Mouse (Mus musculus): Measurements from ENCODE around the gene Rcbtb2. TPM values are rescaled to one million over a fixed set of nuclear protein-coding genes. Genes with fewer than 3 reads are reported as not detected.

Rcbtb2 gene
- polyA plus RNA-seq, 1 experiment from 2014 or later, result 110 TPM

- Histone ChIP-seq H3K4me2 (no peak overlapping the region), H3K4me1 (peaks cover 6% of the 10 kb centered on the region; the same call in 1 of the 2 replicates), H3K9me3 (no peaks in the 10 kb centered on the region), H3K9ac (no peak overlapping the region), H3K36me3 (peaks cover 68% of the 10 kb centered on the region), H3K27me3 (no peaks in the 10 kb centered on the region), H3K27ac (0 out of 2 replicates have a peak overlapping the region, but pooled peaks have one; percentile 4), H3K4me3 (no peak overlapping the region)
- no peak for ATAC-seq (ENCODE audit: borderline replicate concordance, extremely low read depth, low FRiP score, low TSS enrichment)
- 84% methylated on average over 11 of the region's 11 CpGs for WGBS
Observed at GRCm38 (mm10) chr14:73177961-73178360, 55.1 kb downstream of the Rcbtb2 start.

GRCm38 (mm10) chr14:73179221-73179681 is 56.4 kb downstream of the Rcbtb2 start:
- H3K27me3 ChIP-seq, result no peaks in the 10 kb centered on the region
- H3K9ac ChIP-seq, result no peak overlapping the region
- no peak overlapping the region for H3K4me2 ChIP-seq
- H3K27ac ChIP-seq, result peak overlapping the region; percentile 54
- ATAC-seq (ENCODE audit: borderline replicate concordance, extremely low read depth, low FRiP score, low TSS enrichment), result peak; percentile 75
- no peaks in the 10 kb centered on the region for H3K9me3 ChIP-seq
- peaks cover 6% of the 10 kb centered on the region; the same call in 1 of the 2 replicates for H3K4me1 ChIP-seq
- H3K36me3 ChIP-seq, result peaks cover 63% of the 10 kb centered on the region
- 74% methylated on average over 4 of the region's 4 CpGs for WGBS
- no peak overlapping the region for H3K4me3 ChIP-seq

- no peak for ATAC-seq (ENCODE audit: borderline replicate concordance, extremely low read depth, low FRiP score, low TSS enrichment)
- no peak overlapping the region for H3K4me2 ChIP-seq
- peaks cover 64% of the 10 kb centered on the region for H3K36me3 ChIP-seq
- peaks cover 6% of the 10 kb centered on the region; the same call in 1 of the 2 replicates for H3K4me1 ChIP-seq
- H3K9ac ChIP-seq, result no peak overlapping the region
- no peak overlapping the region for H3K27ac ChIP-seq
- WGBS, result 67% methylated on average over 3 of the region's 3 CpGs
- H3K9me3 ChIP-seq, result no peaks in the 10 kb centered on the region
- no peak overlapping the region for H3K4me3 ChIP-seq
- H3K27me3 ChIP-seq, result no peaks in the 10 kb centered on the region
Observed at GRCm38 (mm10) chr14:73180671-73181070, 57.8 kb downstream of the Rcbtb2 start.

- no peak for ATAC-seq (ENCODE audit: borderline replicate concordance, extremely low read depth, low FRiP score, low TSS enrichment)
- WGBS, result 36% methylated on average over 2 of the region's 2 CpGs
Observed at GRCm38 (mm10) chr14:73181144-73181543, 58.3 kb downstream of the Rcbtb2 start.

GRCm38 (mm10) chr14:73186875-73187274 is 64.0 kb downstream of the Rcbtb2 start:
- no peak overlapping the region for H3K4me2 ChIP-seq
- H3K27ac ChIP-seq, result no peak overlapping the region
- no peaks in the 10 kb centered on the region for H3K4me1 ChIP-seq
- H3K36me3 ChIP-seq, result peaks cover 26% of the 10 kb centered on the region
- no peaks in the 10 kb centered on the region for H3K9me3 ChIP-seq
- no peaks in the 10 kb centered on the region for H3K27me3 ChIP-seq
- ATAC-seq (ENCODE audit: borderline replicate concordance, extremely low read depth, low FRiP score, low TSS enrichment), result no peak
- 85% methylated on average over 7 of the region's 7 CpGs for WGBS
- no peak overlapping the region for H3K9ac ChIP-seq
- H3K4me3 ChIP-seq, result no peak overlapping the region

More at GRCm38 (mm10) chr14:73181144-73181543, 58.3 kb downstream of the Rcbtb2 start:
- Histone ChIP-seq H3K4me3 (no peak overlapping the region), H3K27me3 (no peaks in the 10 kb centered on the region), H3K9ac (no peak overlapping the region), H3K36me3 (peaks cover 60% of the 10 kb centered on the region), H3K9me3 (no peaks in the 10 kb centered on the region), H3K27ac (no peak overlapping the region), H3K4me1 (peaks cover 6% of the 10 kb centered on the region; the same call in 1 of the 2 replicates), H3K4me2 (no peak overlapping the region)

GRCm38 (mm10) chr14:73199058-73199457 is 76.2 kb downstream of the Rcbtb2 start:
- no peak overlapping the region for H3K4me2 ChIP-seq
- WGBS, result 70% methylated on average over 5 of the region's 5 CpGs
- H3K4me3 ChIP-seq, result no peak overlapping the region
- no peak overlapping the region for H3K9ac ChIP-seq
- no peaks in the 10 kb centered on the region for H3K9me3 ChIP-seq
- no peaks in the 10 kb centered on the region for H3K27me3 ChIP-seq
- peaks cover 6% of the 10 kb centered on the region; the same call in 1 of the 2 replicates for H3K36me3 ChIP-seq
- no peak overlapping the region for H3K27ac ChIP-seq
- no peaks in the 10 kb centered on the region for H3K4me1 ChIP-seq
- ATAC-seq (ENCODE audit: borderline replicate concordance, extremely low read depth, low FRiP score, low TSS enrichment), result no peak

- no peak overlapping the region for H3K4me2 ChIP-seq
- H3K9me3 ChIP-seq, result no peaks in the 10 kb centered on the region
- H3K4me1 ChIP-seq, result no peaks in the 10 kb centered on the region
- no peak for ATAC-seq (ENCODE audit: borderline replicate concordance, extremely low read depth, low FRiP score, low TSS enrichment)
- H3K36me3 ChIP-seq, result no peaks in the 10 kb centered on the region
- WGBS, result 39% methylated on average over 3 of the region's 3 CpGs
- H3K9ac ChIP-seq, result no peak overlapping the region
- no peak overlapping the region for H3K27ac ChIP-seq
- H3K4me3 ChIP-seq, result no peak overlapping the region
- no peaks in the 10 kb centered on the region for H3K27me3 ChIP-seq
Observed at GRCm38 (mm10) chr14:73201447-73201846, 78.6 kb downstream of the Rcbtb2 start.

GRCm38 (mm10) chr14:73204016-73204415 is 81.2 kb downstream of the Rcbtb2 start:
- Histone ChIP-seq H3K27me3 (no peaks in the 10 kb centered on the region), H3K4me3 (no peak overlapping the region), H3K4me2 (no peak overlapping the region), H3K27ac (no peak overlapping the region), H3K4me1 (no peaks in the 10 kb centered on the region), H3K9me3 (no peaks in the 10 kb centered on the region), H3K9ac (no peak overlapping the region), H3K36me3 (no peaks in the 10 kb centered on the region)
- ATAC-seq (ENCODE audit: borderline replicate concordance, extremely low read depth, low FRiP score, low TSS enrichment), result no peak
- WGBS, result 65% methylated on average over 3 of the region's 3 CpGs

- Histone ChIP-seq H3K9ac (no peak overlapping the region), H3K4me3 (no peak overlapping the region), H3K36me3 (no peaks in the 10 kb centered on the region), H3K4me1 (peaks cover 3% of the 10 kb centered on the region; the same call in 1 of the 2 replicates), H3K9me3 (no peaks in the 10 kb centered on the region), H3K4me2 (no peak overlapping the region), H3K27me3 (no peaks in the 10 kb centered on the region), H3K27ac (no peak overlapping the region)
- no peak for ATAC-seq (ENCODE audit: borderline replicate concordance, extremely low read depth, low FRiP score, low TSS enrichment)
Observed at GRCm38 (mm10) chr14:73209262-73209661, 86.4 kb downstream of the Rcbtb2 start.

- H3K27ac ChIP-seq, result no peak overlapping the region
- ATAC-seq (ENCODE audit: borderline replicate concordance, extremely low read depth, low FRiP score, low TSS enrichment), result no peak
- 88% methylated on average over 8 of the region's 8 CpGs for WGBS
- no peaks in the 10 kb centered on the region for H3K27me3 ChIP-seq
- no peak overlapping the region for H3K4me2 ChIP-seq
- no peak overlapping the region for H3K4me3 ChIP-seq
- no peak overlapping the region for H3K9ac ChIP-seq
- H3K9me3 ChIP-seq, result no peaks in the 10 kb centered on the region
- H3K4me1 ChIP-seq, result peaks cover 3% of the 10 kb centered on the region; the same call in 1 of the 2 replicates
- no peaks in the 10 kb centered on the region for H3K36me3 ChIP-seq
Observed at GRCm38 (mm10) chr14:73210196-73210595, 87.4 kb downstream of the Rcbtb2 start.

- no peak overlapping the region for H3K9ac ChIP-seq
- H3K27ac ChIP-seq, result no peak overlapping the region
- no peak for ATAC-seq (ENCODE audit: borderline replicate concordance, extremely low read depth, low FRiP score, low TSS enrichment)
- H3K36me3 ChIP-seq, result no peaks in the 10 kb centered on the region
- no peaks in the 10 kb centered on the region for H3K9me3 ChIP-seq
- H3K4me1 ChIP-seq, result peaks cover 3% of the 10 kb centered on the region; the same call in 1 of the 2 replicates
- no peaks in the 10 kb centered on the region for H3K27me3 ChIP-seq
- 91% methylated on average over 5 of the region's 5 CpGs for WGBS
- H3K4me2 ChIP-seq, result no peak overlapping the region
- H3K4me3 ChIP-seq, result no peak overlapping the region
Observed at GRCm38 (mm10) chr14:73211477-73211876, 88.6 kb downstream of the Rcbtb2 start.

GRCm38 (mm10) chr14:73217062-73217461 is 94.2 kb downstream of the Rcbtb2 start:
- H3K4me2 ChIP-seq, result no peak overlapping the region
- 86% methylated on average over 1 of the region's 1 CpGs for WGBS
- no peaks in the 10 kb centered on the region for H3K4me1 ChIP-seq
- H3K9me3 ChIP-seq, result no peaks in the 10 kb centered on the region
- ATAC-seq (ENCODE audit: borderline replicate concordance, extremely low read depth, low FRiP score, low TSS enrichment), result no peak
- no peak overlapping the region for H3K27ac ChIP-seq
- H3K9ac ChIP-seq, result no peak overlapping the region
- H3K4me3 ChIP-seq, result no peak overlapping the region
- H3K36me3 ChIP-seq, result no peaks in the 10 kb centered on the region
- H3K27me3 ChIP-seq, result no peaks in the 10 kb centered on the region
